Mouse (Mus musculus) cerebellum, adult 2 months (tissue): ENCODE results near the gene Sec16a.

Experiments used
- CTCF ChIP-seq: fragments of 200-500 bp; IDR thresholded peaks from 2 replicates; pipeline ENCODE4 v1.5.1; 2011; ENCODE audit warnings: low read depth, mild to moderate bottlenecking, control low read depth, low read length, moderate library complexity, borderline replicate concordance; ENCODE audit not compliant: insufficient read depth
- POLR2A ChIP-seq: fragments of 200-500 bp; IDR thresholded peaks from 2 replicates; pipeline ENCODE4 v1.6.1; 2011; ENCODE audit warnings: low read length, control low read depth, borderline replicate concordance; ENCODE audit not compliant: insufficient read depth

DNA sequence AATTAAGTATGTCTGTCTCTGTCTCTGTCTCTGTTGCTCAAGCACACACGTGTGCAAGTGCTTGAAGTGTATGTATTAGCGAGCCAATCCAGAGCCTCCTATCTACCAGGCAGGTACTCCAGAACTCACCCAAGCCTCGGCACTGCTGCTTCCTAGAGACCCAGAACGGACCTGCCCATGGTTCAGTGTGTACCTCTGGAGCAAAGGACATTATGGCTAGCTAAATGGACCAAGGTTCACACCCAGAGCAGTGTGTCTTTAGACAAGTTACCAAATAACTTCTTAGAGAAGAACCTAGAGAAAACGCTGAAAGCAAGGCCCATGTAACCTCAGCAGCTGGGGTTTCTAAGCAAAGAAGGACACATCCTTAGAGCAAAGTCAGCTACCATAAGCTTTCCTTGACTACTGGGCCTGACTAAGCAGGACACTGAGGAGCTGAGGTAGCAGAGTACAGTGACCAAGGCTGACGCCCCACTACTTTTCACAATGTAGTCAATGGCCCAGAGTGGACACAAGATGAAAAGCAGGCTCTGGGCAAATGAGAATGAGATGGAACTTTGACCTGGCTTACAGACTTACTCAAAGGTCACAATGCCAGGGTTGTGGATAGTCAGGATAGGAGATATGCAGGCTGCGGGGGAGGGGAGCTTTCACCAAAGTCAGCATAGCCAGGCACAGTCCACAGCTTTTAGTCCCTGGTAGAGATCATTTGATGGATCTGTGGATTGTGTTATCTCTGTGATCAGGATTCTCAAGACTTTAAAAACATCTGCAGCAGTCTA is 10.0 kb downstream of the Sec16a start:
- TF ChIP-seq CTCF (no peak), POLR2A (no peak)
